Mouse (Mus musculus): ENCODE results near the gene Hfe.

Gene Hfe

DNA sequence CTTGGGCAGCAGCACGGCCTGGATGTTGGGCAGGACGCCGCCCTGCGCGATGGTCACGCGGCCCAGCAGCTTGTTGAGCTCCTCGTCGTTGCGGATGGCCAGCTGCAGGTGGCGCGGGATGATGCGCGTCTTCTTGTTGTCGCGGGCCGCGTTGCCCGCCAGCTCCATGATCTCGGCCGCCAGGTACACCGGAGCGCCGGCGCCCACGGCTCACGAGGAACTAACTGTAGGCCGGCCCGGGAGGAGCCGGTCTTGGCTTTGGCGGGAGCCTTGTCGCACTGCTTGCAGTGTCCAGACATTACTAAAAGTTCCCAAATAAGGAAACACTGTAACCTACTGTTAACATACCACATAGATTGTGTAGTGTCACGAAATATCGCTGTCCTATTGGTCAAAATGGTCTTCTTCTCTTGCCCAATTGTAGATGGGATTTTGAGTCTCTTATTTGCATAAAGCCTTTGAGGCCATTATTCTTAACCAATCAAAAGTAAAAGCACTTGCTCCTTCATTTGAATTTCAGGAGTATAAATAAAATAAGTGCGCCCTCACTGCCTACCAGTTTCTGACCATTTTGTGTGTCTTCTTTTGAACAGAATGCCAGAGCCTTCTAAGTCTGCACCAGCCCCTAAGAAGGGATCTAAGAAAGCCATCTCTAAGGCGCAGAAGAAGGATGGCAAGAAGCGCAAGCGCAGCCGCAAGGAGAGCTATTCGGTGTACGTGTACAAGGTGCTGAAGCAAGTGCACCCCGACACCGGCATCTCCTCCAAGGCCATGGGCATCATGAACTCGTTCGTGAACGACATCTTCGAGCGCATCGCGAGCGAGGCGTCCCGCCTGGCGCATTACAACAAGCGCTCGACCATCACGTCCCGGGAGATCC, 35.8 kb upstream of the Hfe start, which contains the start of gene Hist1h2bb:
TSS of gene Hist1h2bb (plus strand) at position 534 of the 880 bp plus-strand sequence.
- in situ Hi-C loops (cut with MboI; ENCODE audit: low pct_unique_long_range_greater_than_20kb in 1 of 2, low sequenced_read_pairs in 2 of 2, unreplicated experiment in 1 of 2): loop anchor here in 1 of 2 experiments (10.0 to 25.0 kb wide), 2 partner anchors 172 to 1709 kb away; partner anchors contain the start of genes Hist1h2ad, Hist1h2ae, Hist1h2ag and Hist1h2ah

DNA sequence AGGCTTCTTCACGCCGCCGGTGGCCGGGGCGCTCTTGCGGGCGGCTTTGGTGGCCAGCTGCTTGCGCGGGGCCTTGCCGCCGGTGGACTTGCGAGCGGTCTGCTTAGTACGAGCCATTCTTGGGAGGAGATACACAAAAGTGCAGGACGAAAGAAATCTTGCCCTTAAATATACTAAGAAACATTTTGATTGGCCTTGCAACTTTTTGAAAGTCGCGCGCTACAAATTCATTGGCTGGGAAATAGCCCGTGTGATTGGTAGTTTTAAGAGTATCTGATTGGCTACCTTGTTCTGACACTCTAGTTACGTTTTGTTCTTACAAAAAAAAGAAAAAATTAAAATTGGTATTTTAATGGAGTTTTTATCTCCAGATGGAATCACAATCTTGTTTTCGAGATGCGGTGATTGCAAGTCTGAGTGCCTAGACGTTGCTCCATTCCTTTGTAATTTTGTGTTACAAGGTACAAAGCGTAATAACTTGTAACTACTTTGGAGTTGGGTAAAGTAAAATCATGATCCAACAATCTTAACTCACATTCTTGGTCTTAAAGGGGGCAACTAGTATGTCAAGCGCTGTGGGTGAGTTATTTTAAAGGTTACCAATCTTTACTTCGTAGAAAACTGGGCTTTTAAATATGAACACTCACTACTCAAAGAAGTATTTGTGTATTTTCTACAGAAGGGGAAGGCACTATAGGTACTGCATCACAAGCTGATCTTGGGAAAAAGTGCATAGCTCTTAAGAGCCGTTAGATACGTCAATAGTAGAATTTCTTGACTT, 34.9 kb upstream of the Hfe start, which contains the start of gene Hist1h3c:
TSS of gene Hist1h3c (minus strand) at position 222 of the 781 bp plus-strand sequence.
- in situ Hi-C loops (cut with MboI; ENCODE audit: low pct_unique_long_range_greater_than_20kb in 1 of 2, low sequenced_read_pairs in 2 of 2, unreplicated experiment in 1 of 2): loop anchor here in 1 of 2 experiments (10.0 to 25.0 kb wide), 2 partner anchors 171 to 1708 kb away; partner anchors contain the start of genes Hist1h2ad, Hist1h2ae, Hist1h2ag and Hist1h2ah

- in situ Hi-C loops (cut with MboI; ENCODE audit: low pct_unique_long_range_greater_than_20kb in 1 of 2, low sequenced_read_pairs in 2 of 2, unreplicated experiment in 1 of 2): loop anchor here in 1 of 2 experiments (10.0 to 25.0 kb wide), 2 partner anchors 170 to 1707 kb away; partner anchors contain the start of genes Hist1h2ad, Hist1h2ae, Hist1h2ag and Hist1h2ah
Observed at GRCm38 (mm10) chr13:23744421-23745380, 34.0 kb upstream of the Hfe start.

DNA sequence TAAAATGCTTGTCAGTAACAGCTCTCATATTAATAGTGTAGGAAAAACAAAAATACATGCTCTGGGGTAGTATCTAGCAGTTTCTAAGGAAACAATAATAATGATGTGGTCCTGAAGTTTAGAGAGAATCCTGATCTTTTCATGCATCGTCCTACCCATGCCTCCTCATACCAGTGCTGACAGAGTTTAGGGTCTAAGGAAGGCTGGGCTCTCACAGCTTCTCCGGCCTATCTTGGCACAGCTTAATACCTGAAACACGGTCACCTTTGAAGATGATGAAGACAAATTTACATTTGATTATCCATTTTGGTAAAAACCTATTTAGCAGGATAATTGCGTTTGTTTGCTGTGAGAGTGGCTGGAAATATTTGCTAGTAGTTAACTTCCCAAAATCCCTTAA, 33.3 kb upstream of the Hfe start:
- in situ Hi-C loops (cut with MboI; ENCODE audit: low pct_unique_long_range_greater_than_20kb in 1 of 2, low sequenced_read_pairs in 2 of 2, unreplicated experiment in 1 of 2): loop anchor here in 1 of 2 experiments (10.0 to 25.0 kb wide), 2 partner anchors 169 to 1707 kb away; partner anchors contain the start of genes Hist1h2ad, Hist1h2ae, Hist1h2ag and Hist1h2ah

DNA sequence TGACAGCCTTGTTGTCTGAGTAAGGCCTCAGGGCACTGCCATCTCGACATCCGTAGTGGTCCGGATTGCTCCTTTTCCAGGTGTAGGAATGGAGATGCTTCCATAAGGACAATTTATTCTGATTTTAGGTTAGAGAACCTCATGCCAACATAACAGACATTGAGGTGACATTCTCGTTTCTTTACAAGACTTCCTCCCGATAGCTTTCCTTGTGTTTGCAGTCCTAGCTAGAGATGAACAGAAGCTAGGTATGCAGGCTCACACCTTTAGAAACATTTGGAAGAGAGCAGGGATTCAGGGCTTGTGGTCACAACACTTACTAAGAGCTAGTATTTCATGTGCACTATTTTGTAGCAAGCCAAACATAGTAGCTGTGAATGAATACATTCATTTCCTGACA, 32.6 kb upstream of the Hfe start:
- in situ Hi-C loops (cut with MboI; ENCODE audit: low pct_unique_long_range_greater_than_20kb in 1 of 2, low sequenced_read_pairs in 2 of 2, unreplicated experiment in 1 of 2): loop anchor here in 1 of 2 experiments (10.0 to 25.0 kb wide), 2 partner anchors 168 to 1706 kb away; partner anchors contain the start of genes Hist1h2ad, Hist1h2ae, Hist1h2ag and Hist1h2ah

- in situ Hi-C loops (cut with MboI; ENCODE audit: low pct_unique_long_range_greater_than_20kb in 1 of 2, low sequenced_read_pairs in 2 of 2, unreplicated experiment in 1 of 2): loop anchor here in 1 of 2 experiments (10.0 to 25.0 kb wide), 2 partner anchors 167 to 1705 kb away; partner anchors contain the start of genes Hist1h2ad, Hist1h2ae, Hist1h2ag and Hist1h2ah
Observed at GRCm38 (mm10) chr13:23742007-23742406, 31.4 kb upstream of the Hfe start.

- in situ Hi-C loops (cut with MboI; ENCODE audit: low pct_unique_long_range_greater_than_20kb in 1 of 2, low sequenced_read_pairs in 2 of 2, unreplicated experiment in 1 of 2): loop anchor here in 1 of 2 experiments (10.0 to 25.0 kb wide), 2 partner anchors 166 to 1704 kb away; partner anchors contain the start of genes Hist1h2ad, Hist1h2ae, Hist1h2ag and Hist1h2ah
Observed at GRCm38 (mm10) chr13:23740910-23741309, 30.3 kb upstream of the Hfe start.

DNA sequence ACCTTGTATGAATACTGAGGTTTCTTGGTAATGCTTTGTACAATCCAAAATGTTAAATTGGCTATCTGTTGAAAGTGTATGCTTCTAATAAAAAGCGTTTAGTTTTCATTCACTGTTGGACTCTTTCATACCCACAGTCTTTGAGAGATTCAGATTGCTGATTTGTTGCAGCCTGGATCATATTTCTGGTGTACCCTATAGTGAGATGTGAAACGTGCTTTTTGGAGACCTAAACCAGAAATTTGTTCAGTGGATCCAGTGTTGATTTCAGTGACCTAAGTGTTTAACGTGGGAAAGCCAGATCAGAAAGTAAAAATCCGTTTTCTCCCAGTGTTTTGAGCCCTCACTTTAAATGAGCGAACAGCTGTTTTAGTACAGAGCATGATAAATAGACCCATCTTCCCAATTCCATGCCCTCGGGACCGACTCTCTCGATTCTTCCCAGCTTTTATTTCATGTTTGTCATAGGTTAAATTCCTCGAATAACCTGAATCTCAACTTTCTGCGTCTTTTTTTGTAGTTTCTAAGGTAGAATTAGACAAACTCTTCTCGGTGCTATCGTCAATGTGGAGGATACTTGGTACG, 29.7 kb upstream of the Hfe start:
- in situ Hi-C loops (cut with MboI; ENCODE audit: low pct_unique_long_range_greater_than_20kb in 1 of 2, low sequenced_read_pairs in 2 of 2, unreplicated experiment in 1 of 2): loop anchor here in 1 of 2 experiments (10.0 to 25.0 kb wide), 2 partner anchors 166 to 1703 kb away; partner anchors contain the start of genes Hist1h2ad, Hist1h2ae, Hist1h2ag and Hist1h2ah

DNA sequence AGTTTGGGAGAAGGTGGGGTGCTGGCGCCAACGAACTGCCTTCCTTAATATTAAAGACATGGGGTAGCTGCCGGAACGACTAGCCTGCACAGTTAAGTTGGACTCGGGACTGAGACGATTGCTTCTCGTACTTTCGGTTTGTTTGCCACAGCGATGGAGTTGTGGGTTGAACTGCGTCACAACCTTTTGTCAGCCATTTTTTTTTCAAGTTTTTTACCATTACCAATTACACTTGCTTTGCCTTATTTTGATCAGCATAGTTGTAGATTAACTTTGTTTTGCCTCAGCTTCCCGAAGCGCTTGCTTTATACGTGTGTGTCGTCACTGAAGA, 29.2 kb upstream of the Hfe start:
- in situ Hi-C loops (cut with MboI; ENCODE audit: low pct_unique_long_range_greater_than_20kb in 1 of 2, low sequenced_read_pairs in 2 of 2, unreplicated experiment in 1 of 2): loop anchor here in 1 of 2 experiments (10.0 to 25.0 kb wide), 3 partner anchors 55 to 1703 kb away; partner anchors contain the start of genes Hist1h2ac, Hist1h2ad, Hist1h2ae and Hist1h2ag

- in situ Hi-C loops (cut with MboI; ENCODE audit: low pct_unique_long_range_greater_than_20kb in 1 of 2, low sequenced_read_pairs in 2 of 2, unreplicated experiment in 1 of 2): loop anchor here in 1 of 2 experiments (10.0 to 25.0 kb wide), 2 partner anchors 54 to 1702 kb away; partner anchors contain the start of genes Hist1h2ac, Hist1h2ag, Hist1h2ah and Hist1h2bc
Observed at GRCm38 (mm10) chr13:23739069-23739921, 28.6 kb upstream of the Hfe start.

DNA sequence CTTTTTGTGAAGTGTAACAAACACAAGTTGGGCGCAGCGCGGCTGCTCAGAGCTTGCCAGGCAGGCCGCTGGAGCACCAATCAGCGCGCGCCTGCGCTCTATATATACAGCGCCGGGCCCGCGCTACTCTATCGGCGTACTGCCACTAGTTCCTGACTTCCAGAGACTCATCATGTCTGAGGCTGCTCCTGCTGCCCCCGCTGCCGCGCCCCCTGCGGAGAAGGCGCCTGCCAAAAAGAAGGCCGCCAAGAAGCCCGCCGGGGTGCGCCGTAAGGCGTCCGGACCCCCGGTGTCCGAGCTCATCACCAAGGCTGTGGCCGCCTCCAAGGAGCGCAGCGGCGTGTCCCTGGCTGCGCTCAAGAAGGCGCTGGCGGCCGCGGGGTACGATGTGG, 28.0 kb upstream of the Hfe start, which contains the start of gene Hist1h1c:
TSS of gene Hist1h1c (plus strand) at position 132 of the 392 bp plus-strand sequence.
- in situ Hi-C loops (cut with MboI; ENCODE audit: low pct_unique_long_range_greater_than_20kb in 1 of 2, low sequenced_read_pairs in 2 of 2, unreplicated experiment in 1 of 2): loop anchor here in 1 of 2 experiments (10.0 to 25.0 kb wide), 2 partner anchors 54 to 1701 kb away; partner anchors contain the start of genes Hist1h2ac, Hist1h2ag, Hist1h2ah and Hist1h2bc

DNA sequence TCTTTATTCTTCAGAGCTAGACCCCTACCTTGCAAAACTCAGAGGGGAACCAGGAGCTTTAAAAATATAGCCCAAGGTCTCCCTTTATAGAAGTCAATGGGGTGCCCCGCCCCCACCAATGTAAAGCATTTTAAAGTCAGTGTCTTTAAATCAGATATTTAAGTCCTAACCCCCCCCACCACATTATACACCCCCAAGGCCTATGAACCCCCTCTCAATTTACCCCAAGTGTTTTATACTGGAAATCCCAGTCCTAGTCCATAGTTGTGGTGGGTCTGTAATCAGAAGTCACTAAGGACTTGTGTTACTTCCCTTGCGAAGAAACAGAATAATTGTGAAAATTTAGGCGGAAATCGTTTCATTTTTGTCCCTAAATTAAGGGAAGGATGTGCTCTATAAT, 27.4 kb upstream of the Hfe start:
- in situ Hi-C loops (cut with MboI; ENCODE audit: low pct_unique_long_range_greater_than_20kb in 1 of 2, low sequenced_read_pairs in 2 of 2, unreplicated experiment in 1 of 2): loop anchor here in 1 of 2 experiments (10.0 to 25.0 kb wide), 2 partner anchors 53 to 1701 kb away; partner anchors contain the start of genes Hist1h2ac, Hist1h2ag, Hist1h2ah and Hist1h2bc

DNA sequence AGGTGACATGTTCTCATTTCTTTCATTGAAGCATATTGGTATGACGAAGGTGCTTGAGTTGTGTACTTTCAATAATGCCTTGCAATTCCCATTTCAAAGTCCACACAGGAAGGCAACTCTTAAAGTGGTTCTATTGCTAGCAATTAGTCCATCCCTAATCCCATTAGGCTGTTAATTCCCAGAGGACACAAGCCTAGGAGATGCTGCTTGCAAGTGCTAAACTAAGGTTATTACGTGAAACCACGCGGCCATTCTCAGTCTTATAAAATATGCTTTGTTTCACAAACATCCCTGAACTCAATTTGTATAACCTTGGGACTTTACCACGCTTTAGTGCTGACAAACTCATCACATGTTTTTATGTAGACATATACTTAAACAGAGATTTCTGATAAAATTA, 26.4 kb upstream of the Hfe start:
- in situ Hi-C loops (cut with MboI; ENCODE audit: low pct_unique_long_range_greater_than_20kb in 1 of 2, low sequenced_read_pairs in 2 of 2, unreplicated experiment in 1 of 2): loop anchor here in 1 of 2 experiments (10.0 to 25.0 kb wide), 2 partner anchors 52 to 1700 kb away; partner anchors contain the start of genes Hist1h2ac, Hist1h2ag, Hist1h2ah and Hist1h2bc

GRCm38 (mm10) chr13:23732156-23732804, 21.6 kb upstream of the Hfe start:
- in situ Hi-C loops (cut with MboI; ENCODE audit: low pct_unique_long_range_greater_than_20kb in 1 of 2, low sequenced_read_pairs in 2 of 2, unreplicated experiment in 1 of 2): loop anchor here in 1 of 2 experiments (10.0 to 25.0 kb wide), 2 partner anchors 47 to 1695 kb away; partner anchors contain the start of genes Hist1h2ac, Hist1h2ag, Hist1h2ah and Hist1h2bc

Data from mouse embryonic stem cell (cell line).